Mouse (Mus musculus) heart, embryonic 14.5 days (tissue): ENCODE data around the gene Gm27021. TPM values are rescaled to one million over a fixed set of nuclear protein-coding genes. Genes with fewer than 3 reads are reported as not detected.

Source experiments
- ATAC-seq: fragments of 200-750 bp; cut with Nextera tagmentation; 2 replicates; pipeline ENCODE4 v1.8.0; 2017; ENCODE audit warnings: low read depth, moderate TSS enrichment; ENCODE audit not compliant: insufficient number of reproducible peaks, insufficient read depth, low FRiP score
- H3K27ac ChIP-seq, 2 experiments: fragments of 200-500 bp in 1 of 2; fragments of 300-500 bp in 1 of 2; sonication (generic) in 1 of 2; replicated peaks in 1 of 2; 2 replicates each; pipeline ENCODE4 v1.5.1; 2012 to 2014; ENCODE audit warnings: low read depth in 2 of 2, low read length in 2 of 2, control low read depth in 1 of 2, mild to moderate bottlenecking in 1 of 2, mixed read lengths in 1 of 2; ENCODE audit not compliant: control insufficient read depth in 1 of 2, insufficient read depth in 1 of 2
- H3K27me3 ChIP-seq: fragments of 300-500 bp; sonication (generic); 2 replicates; pipeline ENCODE4 v1.6.1; 2014; ENCODE audit warnings: mild to moderate bottlenecking, low read length, control low read depth; ENCODE audit not compliant: control insufficient read depth, insufficient read depth
- H3K36me3 ChIP-seq: fragments of 300-500 bp; sonication (generic); 2 replicates; pipeline ENCODE4 v1.6.1; 2014; ENCODE audit warnings: mild to moderate bottlenecking, control low read depth, low read length, mixed read lengths; ENCODE audit not compliant: control insufficient read depth, insufficient read depth
- H3K4me1 ChIP-seq, 2 experiments: fragments of 200-500 bp in 1 of 2; fragments of 300-500 bp in 1 of 2; sonication (generic) in 1 of 2; 2 replicates each; pipeline ENCODE4 v1.6.1; 2012 to 2014; ENCODE audit warnings: low read length in 2 of 2, control low read depth in 1 of 2, mixed read lengths in 1 of 2; ENCODE audit not compliant: control insufficient read depth in 2 of 2, insufficient read depth in 2 of 2
- H3K4me2 ChIP-seq: fragments of 300-500 bp; sonication (generic); 2 replicates; pipeline ENCODE4 v1.6.1; 2014; ENCODE audit warnings: mild to moderate bottlenecking, low read length
- H3K4me3 ChIP-seq, 2 experiments: fragments of 200-500 bp in 1 of 2; fragments of 300-500 bp in 1 of 2; sonication (generic) in 1 of 2; 2 replicates each; pipeline ENCODE4 v1.5.1; 2012 to 2014; ENCODE audit warnings: low read length in 2 of 2, mild to moderate bottlenecking in 2 of 2, control low read depth in 1 of 2, low read depth in 1 of 2, moderate library complexity in 1 of 2; ENCODE audit not compliant: control insufficient read depth in 1 of 2, insufficient read depth in 1 of 2
- H3K9ac ChIP-seq: fragments of 300-500 bp; sonication (generic); 2 replicates; pipeline ENCODE4 v1.6.1; 2014; ENCODE audit warnings: mild to moderate bottlenecking, low read length
- H3K9me3 ChIP-seq: fragments of 300-500 bp; sonication (generic); 2 replicates; pipeline ENCODE4 v1.6.1; 2016; ENCODE audit warnings: low read length, control low read depth; ENCODE audit not compliant: control insufficient read depth
- WGBS: fragments of 180-500 bp; shearing (Covaris S2); extraction: QIAGEN DNeasy Blood & Tissue Kit; methylation state at CpG from one replicate; pipeline ENCODE4 v1.1.7; 2014; 5-methylcytosine and 5-hydroxymethylcytosine counted together
- polyA plus RNA-seq: library from polyadenylated mRNA; unstranded; fragments of >200 nt; fragmentation: Nextera tagmentation; extraction: Ambion mirVana; gene quantifications from 2 replicates; pipeline ENCODE4 v1.2.1, GENCODE M21; 2014

Gm27021 gene
- polyA plus RNA-seq, 1 experiment from 2014 or later, result 0.45 TPM

DNA sequence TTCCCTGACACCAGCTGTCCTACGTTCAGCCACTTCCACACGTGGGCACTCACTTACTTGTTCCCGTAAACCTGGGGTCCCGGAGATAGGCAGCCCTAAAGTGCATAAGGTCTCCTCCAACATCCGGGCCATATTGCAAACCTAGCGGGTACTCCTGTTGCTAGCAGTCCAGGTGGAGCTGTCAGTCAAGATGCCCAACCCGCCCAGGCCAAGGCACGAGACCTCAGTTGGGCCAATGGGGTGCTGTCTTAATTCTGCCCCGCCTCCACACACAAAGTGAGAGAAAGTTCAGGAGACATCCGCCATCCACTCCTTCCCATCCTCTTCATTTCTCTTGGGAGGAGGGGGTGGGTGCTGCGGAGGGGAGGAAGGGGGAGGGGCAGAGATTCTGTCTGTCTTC, 41.4 kb downstream of the Gm27021 start:
- WGBS, result 74% methylated on average over 11 of the region's 11 CpGs
- no peaks in the 10 kb centered on the region for H3K27me3 ChIP-seq
- no peak for ATAC-seq

DNA sequence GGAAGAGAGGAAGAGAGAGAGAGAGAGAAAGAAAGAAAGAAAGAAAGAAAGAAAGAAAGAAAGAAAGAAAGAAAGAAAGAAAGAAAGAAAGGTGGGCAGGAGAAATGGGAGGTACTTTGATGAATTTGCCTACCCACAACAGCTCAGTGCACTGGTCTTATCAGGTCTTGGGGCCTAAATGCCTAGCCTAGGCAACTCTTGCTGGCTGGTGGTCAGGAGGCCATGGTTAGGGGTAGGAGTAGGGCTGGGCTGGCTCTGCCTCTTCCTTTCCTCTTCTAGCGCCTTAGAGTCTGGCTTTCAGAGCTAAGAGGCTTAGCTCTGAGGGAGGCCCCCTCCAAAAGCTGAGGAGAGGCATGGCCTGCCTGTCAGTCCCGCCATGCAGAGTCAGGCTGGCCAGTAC, 44.3 kb downstream of the Gm27021 start:
- no peak overlapping the region for H3K27ac ChIP-seq
- H3K36me3 ChIP-seq, result no peaks in the 10 kb centered on the region
- H3K9me3 ChIP-seq, result no peaks in the 10 kb centered on the region
- 50% methylated on average over 2 of the region's 2 CpGs for WGBS
- H3K9ac ChIP-seq, result no peak overlapping the region
- peaks cover 20 to 21% of the 10 kb centered on the region in 2 experiments for H3K4me1 ChIP-seq
- H3K27me3 ChIP-seq, result no peaks in the 10 kb centered on the region
- no peak for ATAC-seq
- H3K4me3 ChIP-seq, result no peak overlapping the region
- H3K4me2 ChIP-seq, result no peak overlapping the region

More for the DNA sequence above, 41.4 kb downstream of the Gm27021 start:
- Histone ChIP-seq H3K4me2 (no peak overlapping the region), H3K4me1 (peaks cover 7 to 10% of the 10 kb centered on the region in 2 experiments), H3K9me3 (no peaks in the 10 kb centered on the region), H3K9ac (no peak overlapping the region), H3K4me3 (no peak overlapping the region), H3K36me3 (no peaks in the 10 kb centered on the region), H3K27ac (no peak overlapping the region)

- H3K4me3 ChIP-seq, result no peak overlapping the region
Observed at GRCm38 (mm10) chr8:120622161-120622560, 45.7 kb downstream of the Gm27021 start.

GRCm38 (mm10) chr8:120620441-120620840, 47.4 kb downstream of the Gm27021 start:
- Histone ChIP-seq H3K4me3 (no peak overlapping the region), H3K4me1 (peaks cover 20 to 23% of the 10 kb centered on the region in 2 experiments), H3K9ac (no peak overlapping the region), H3K36me3 (no peaks in the 10 kb centered on the region), H3K4me2 (no peak overlapping the region), H3K27ac (no peak overlapping the region; a peak in 1 of 4 replicates), H3K9me3 (no peaks in the 10 kb centered on the region), H3K27me3 (no peaks in the 10 kb centered on the region)
- 52% methylated on average over 7 of the region's 7 CpGs for WGBS
- no peak for ATAC-seq

More at GRCm38 (mm10) chr8:120622161-120622560, 45.7 kb downstream of the Gm27021 start:
- H3K27me3 ChIP-seq, result no peaks in the 10 kb centered on the region
- no peak for ATAC-seq
- H3K9ac ChIP-seq, result peak overlapping the region; percentile 19; the same call in 1 of the 2 replicates
- no peaks in the 10 kb centered on the region for H3K9me3 ChIP-seq
- H3K4me1 ChIP-seq, result peaks cover 20 to 21% of the 10 kb centered on the region in 2 experiments
- H3K4me2 ChIP-seq, result peak overlapping the region; percentile 20; the same call in 1 of the 2 replicates
- H3K36me3 ChIP-seq, result no peaks in the 10 kb centered on the region
- no peak overlapping the region for H3K27ac ChIP-seq
- 47% methylated on average over 14 of the region's 14 CpGs for WGBS

- Histone ChIP-seq H3K9ac (peak overlapping the region; percentile 34), H3K27me3 (no peaks in the 10 kb centered on the region), H3K27ac (0 out of 4 replicates have a peak overlapping the region, but pooled peaks of 1 of the 2 experiments have one; percentile 14), H3K4me1 (peaks cover 20 to 23% of the 10 kb centered on the region in 2 experiments), H3K36me3 (no peaks in the 10 kb centered on the region), H3K4me2 (no peak overlapping the region), H3K4me3 (no peak overlapping the region), H3K9me3 (no peaks in the 10 kb centered on the region)
- no peak for ATAC-seq
- WGBS, result 74% methylated on average over 11 of the region's 11 CpGs
Observed at GRCm38 (mm10) chr8:120619235-120620180, 48.4 kb downstream of the Gm27021 start.

DNA sequence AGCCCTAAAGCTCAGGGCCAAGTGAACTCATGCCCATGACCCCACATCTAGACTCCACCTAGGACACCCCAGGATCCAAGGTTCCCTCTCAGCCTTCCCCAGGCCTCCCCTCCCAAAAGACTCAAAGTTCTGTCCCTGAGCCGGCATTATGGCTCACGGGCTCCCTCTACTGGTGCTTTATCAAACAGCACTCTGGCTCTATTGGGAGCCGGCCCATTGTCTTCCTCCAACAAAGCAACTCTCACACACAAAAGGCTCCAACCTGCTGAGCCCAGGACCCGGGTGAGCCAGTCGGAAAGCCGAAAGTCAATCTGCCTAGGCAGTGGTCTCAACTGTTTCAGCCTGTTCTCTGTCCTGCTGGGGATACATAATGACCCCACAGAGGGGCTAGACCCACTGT, 49.8 kb downstream of the Gm27021 start:
- Histone ChIP-seq H3K4me1 (peaks cover 20 to 21% of the 10 kb centered on the region in 2 experiments), H3K9me3 (no peaks in the 10 kb centered on the region), H3K36me3 (no peaks in the 10 kb centered on the region), H3K27me3 (no peaks in the 10 kb centered on the region), H3K4me3 (no peak overlapping the region), H3K9ac (no peak overlapping the region), H3K27ac (no peak overlapping the region), H3K4me2 (no peak overlapping the region)
- ATAC-seq, result no peak
- 3% methylated on average over 6 of the region's 6 CpGs for WGBS

DNA sequence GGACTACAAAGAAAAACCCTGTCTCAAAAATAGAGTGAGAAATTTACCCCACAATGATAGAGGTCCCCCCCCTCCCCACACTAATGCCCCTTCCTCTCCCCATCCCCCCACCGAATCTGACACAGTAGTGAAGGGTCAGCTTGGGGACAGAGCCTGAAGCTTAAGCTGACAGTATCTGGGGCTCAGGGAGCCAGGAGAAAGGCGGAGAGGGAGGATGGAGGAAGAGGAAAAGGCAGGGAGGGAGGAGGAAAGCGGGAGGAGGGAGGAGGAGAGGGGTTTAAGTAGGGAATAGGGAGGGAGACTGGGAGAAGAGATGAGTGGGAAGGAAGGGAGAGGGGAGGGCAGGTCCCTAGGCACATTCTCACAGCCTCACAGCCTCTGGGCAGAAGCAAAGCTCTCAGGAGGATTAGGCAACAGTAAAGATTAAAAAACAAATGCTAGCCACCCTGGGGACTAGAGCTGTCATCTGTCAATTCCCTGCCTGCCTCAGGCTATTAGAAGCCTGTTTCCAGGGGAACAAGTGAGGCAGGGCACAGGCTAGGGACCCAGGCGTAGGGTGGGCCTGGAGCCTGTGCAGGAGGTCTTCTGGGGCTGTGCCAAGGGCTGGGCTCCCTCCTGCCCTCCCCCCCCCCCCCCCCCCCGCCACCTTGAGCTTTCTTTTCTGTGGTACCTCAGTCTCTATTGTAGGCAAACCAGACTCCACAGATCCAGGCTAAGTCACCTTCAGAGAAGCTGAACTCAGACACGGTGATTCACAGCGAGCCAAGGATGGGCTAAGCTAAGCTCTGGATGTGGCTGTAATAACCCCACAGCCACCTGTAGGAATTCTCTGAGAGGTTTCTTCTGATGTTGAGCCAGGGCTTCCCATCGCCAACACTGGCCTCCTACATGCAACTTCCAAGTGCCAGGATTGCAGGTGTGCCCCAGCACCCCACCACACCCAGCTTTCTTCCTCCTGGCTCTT, 50.9 kb downstream of the Gm27021 start:
- no peak overlapping the region for H3K4me3 ChIP-seq
- no peak for ATAC-seq
- H3K4me2 ChIP-seq, result no peak overlapping the region
- H3K27me3 ChIP-seq, result no peaks in the 10 kb centered on the region
- H3K9ac ChIP-seq, result no peak overlapping the region
- no peaks in the 10 kb centered on the region for H3K36me3 ChIP-seq
- no peak overlapping the region for H3K27ac ChIP-seq
- no peaks in the 10 kb centered on the region for H3K9me3 ChIP-seq
- 41% methylated on average over 7 of the region's 8 CpGs for WGBS
- peaks cover 17 to 19% of the 10 kb centered on the region in 2 experiments for H3K4me1 ChIP-seq
